Mouse (Mus musculus) ES-Bruce4 (cell line): ENCODE data around the gene Hydin.

Experiments used
- CTCF ChIP-seq: IDR thresholded peaks from one replicate; pipeline ENCODE4 v1.8.1; 2011; ENCODE audit warnings: low read depth, low read length
- EP300 ChIP-seq: IDR thresholded peaks from 2 replicates; pipeline ENCODE4 v1.6.1; 2011; ENCODE audit warnings: low read depth, low read length; ENCODE audit not compliant: insufficient read depth
- POLR2A ChIP-seq: IDR thresholded peaks from one replicate; pipeline ENCODE4 v1.8.1; 2011; ENCODE audit warnings: low read length; ENCODE audit not compliant: insufficient read depth

DNA sequence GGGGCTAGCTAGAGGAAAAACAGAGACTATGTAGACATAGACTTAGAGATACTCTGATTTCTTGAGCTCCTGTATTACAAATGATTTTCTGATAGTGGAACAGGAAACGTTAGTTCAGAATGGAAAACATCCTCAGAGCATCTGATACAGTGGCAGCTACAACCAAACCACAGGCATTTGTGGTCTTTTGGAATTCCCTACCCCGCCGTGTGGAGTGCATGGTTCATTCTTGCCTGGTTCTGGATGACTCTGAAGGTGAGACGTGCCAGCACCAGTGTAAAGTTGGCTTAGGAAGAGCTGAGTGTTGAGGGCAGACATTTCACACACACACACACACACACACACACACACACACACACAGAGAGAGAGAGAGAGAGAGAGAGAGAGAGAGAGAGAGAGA lies 12.8 kb upstream of the Hydin start:
- no peak for TF ChIP-seq CTCF
- no peak for TF ChIP-seq POLR2A
- TF ChIP-seq EP300, result no peak
